Mouse (Mus musculus) kidney, postnatal 14 days (tissue): Measurements from ENCODE around the gene Dnase2a.

ENCODE experiments used
- DNase-seq: peaks from one replicate; pipeline ENCODE4 v3.0.0; 2022; ENCODE audit warnings: mixed read lengths

Dnase2a gene

GRCm38 (mm10) chr8:84936962-84937546 is 28.7 kb downstream of the Dnase2a start, which contains the start of gene Mast1:
Gene Mast1, minus strand, starts transcription at chr8:84937359.
- peak; percentile 61 for DNase-seq

- DNase-seq, result no peak
These were observed 29.5 kb downstream of the Dnase2a start for GRCm38 (mm10) chr8:84937620-84938485.

- DNase-seq, result no peak
These were observed 35.3 kb downstream of the Dnase2a start for GRCm38 (mm10) chr8:84943699-84944098.

- peak; percentile 48 for DNase-seq
These were observed 36.3 kb downstream of the Dnase2a start for GRCm38 (mm10) chr8:84944478-84945160.

- DNase-seq, result no peak
These were observed 36.9 kb downstream of the Dnase2a start for GRCm38 (mm10) chr8:84945235-84945632.

- DNase-seq, result no peak
These were observed 37.5 kb downstream of the Dnase2a start for GRCm38 (mm10) chr8:84945633-84946527.

- DNase-seq, result no peak
These were observed 38.3 kb downstream of the Dnase2a start, which contains the start of gene Rtbdn for GRCm38 (mm10) chr8:84946528-84947240. Gene Rtbdn, plus strand, starts transcription at chr8:84946991.

GRCm38 (mm10) chr8:84947241-84947545 is 38.8 kb downstream of the Dnase2a start:
- DNase-seq, result peak; percentile 63

- DNase-seq, result no peak
These were observed 41.4 kb downstream of the Dnase2a start for GRCm38 (mm10) chr8:84949753-84950152.

- peak; percentile 48 for DNase-seq
These were observed 44.4 kb downstream of the Dnase2a start for GRCm38 (mm10) chr8:84952612-84953255.

- DNase-seq, result peak; percentile 64
These were observed 48.4 kb downstream of the Dnase2a start for GRCm38 (mm10) chr8:84956768-84957167.

- DNase-seq, result no peak
These were observed 51.5 kb downstream of the Dnase2a start for GRCm38 (mm10) chr8:84959811-84960210.

- DNase-seq, result no peak
These were observed 55.6 kb downstream of the Dnase2a start for GRCm38 (mm10) chr8:84963952-84964351.

GRCm38 (mm10) chr8:84965731-84966291 is 57.5 kb downstream of the Dnase2a start:
- DNase-seq, result peak; percentile 97

GRCm38 (mm10) chr8:84966603-84967002 is 58.2 kb downstream of the Dnase2a start:
- DNase-seq, result no peak

GRCm38 (mm10) chr8:84967532-84968304 is 59.4 kb downstream of the Dnase2a start:
- no peak for DNase-seq

- DNase-seq, result no peak
These were observed 60.3 kb downstream of the Dnase2a start for GRCm38 (mm10) chr8:84968650-84969049.

GRCm38 (mm10) chr8:84969241-84970134 is 61.1 kb downstream of the Dnase2a start, which contains the start of the genes Gm49661, Prdx2 and Rnaseh2a:
Gene Gm49661, minus strand, starts transcription at chr8:84969433.
Gene Prdx2, plus strand, starts transcription at chr8:84969587.
Gene Rnaseh2a, minus strand, starts transcription at chr8:84969767.
- peak; percentile 89 for DNase-seq
